Mouse (Mus musculus): Measurements from ENCODE around the gene Hoxa9. TPM values are rescaled to one million over a fixed set of nuclear protein-coding genes. Genes with fewer than 3 reads are reported as not detected.

The Hoxa9 gene
- polyA plus RNA-seq, 1 experiment = 0.52 TPM

GRCm38 (mm10) chr6:52202362-52203120, 28.3 kb downstream of the Hoxa9 start:
- H3K36me3 ChIP-seq (ENCODE audit: control insufficient read depth, insufficient read depth, low read length) = no peaks in the 10 kb centered on the region
- no peak for TF ChIP-seq POLR2A (IDR thresholded peaks at IDR 0.05; ENCODE audit: control insufficient read depth, low read depth, low read length)
- TF ChIP-seq CTCF (IDR thresholded peaks at IDR 0.05; ENCODE audit: control insufficient read depth, insufficient read depth, insufficient replicate concordance, low read depth, low read length) = no peak
- no peak overlapping the region for H3K27ac ChIP-seq (ENCODE audit: control insufficient read depth, insufficient read depth, low read depth, low read length)
- no peak overlapping the region for H3K4me3 ChIP-seq (ENCODE audit: control insufficient read depth, low read depth, low read length)
- peaks cover 19% of the 10 kb centered on the region for H3K27me3 ChIP-seq (ENCODE audit: control insufficient read depth, insufficient read depth, low read length)
- H3K4me1 ChIP-seq (ENCODE audit: control insufficient read depth, insufficient read depth, low read length) = peaks cover 24% of the 10 kb centered on the region

- TF ChIP-seq CTCF (IDR thresholded peaks at IDR 0.05; ENCODE audit: control insufficient read depth, insufficient read depth, insufficient replicate concordance, low read depth, low read length) = no peak
- TF ChIP-seq POLR2A (IDR thresholded peaks at IDR 0.05; ENCODE audit: control insufficient read depth, low read depth, low read length) = no peak
- no peaks in the 10 kb centered on the region for H3K36me3 ChIP-seq (ENCODE audit: control insufficient read depth, insufficient read depth, low read length)
- H3K4me1 ChIP-seq (ENCODE audit: control insufficient read depth, insufficient read depth, low read length) = peaks cover 24% of the 10 kb centered on the region
- no peak overlapping the region for H3K27ac ChIP-seq (ENCODE audit: control insufficient read depth, insufficient read depth, low read depth, low read length)
- H3K27me3 ChIP-seq (ENCODE audit: control insufficient read depth, insufficient read depth, low read length) = peaks cover 16% of the 10 kb centered on the region
- H3K4me3 ChIP-seq (ENCODE audit: control insufficient read depth, low read depth, low read length) = no peak overlapping the region
Observed at GRCm38 (mm10) chr6:52201269-52201668, 29.6 kb downstream of the Hoxa9 start.

GRCm38 (mm10) chr6:52200751-52201250, 30.1 kb downstream of the Hoxa9 start:
- Histone ChIP-seq H3K27ac (ENCODE audit: control insufficient read depth, insufficient read depth, low read depth, low read length) (no peak overlapping the region), H3K27me3 (ENCODE audit: control insufficient read depth, insufficient read depth, low read length) (peaks cover 16% of the 10 kb centered on the region), H3K4me1 (ENCODE audit: control insufficient read depth, insufficient read depth, low read length) (peaks cover 22% of the 10 kb centered on the region), H3K36me3 (ENCODE audit: control insufficient read depth, insufficient read depth, low read length) (no peaks in the 10 kb centered on the region), H3K4me3 (ENCODE audit: control insufficient read depth, low read depth, low read length) (no peak overlapping the region)
- no peak for TF ChIP-seq CTCF (IDR thresholded peaks at IDR 0.05; ENCODE audit: control insufficient read depth, insufficient read depth, insufficient replicate concordance, low read depth, low read length)
- TF ChIP-seq POLR2A (IDR thresholded peaks at IDR 0.05; ENCODE audit: control insufficient read depth, low read depth, low read length) = no peak

GRCm38 (mm10) chr6:52200073-52200750, 30.7 kb downstream of the Hoxa9 start:
- Histone ChIP-seq H3K27me3 (ENCODE audit: control insufficient read depth, insufficient read depth, low read length) (peaks cover 16% of the 10 kb centered on the region), H3K27ac (ENCODE audit: control insufficient read depth, insufficient read depth, low read depth, low read length) (no peak overlapping the region), H3K36me3 (ENCODE audit: control insufficient read depth, insufficient read depth, low read length) (no peaks in the 10 kb centered on the region), H3K4me1 (ENCODE audit: control insufficient read depth, insufficient read depth, low read length) (peaks cover 19% of the 10 kb centered on the region), H3K4me3 (ENCODE audit: control insufficient read depth, low read depth, low read length) (no peak overlapping the region)
- TF ChIP-seq CTCF (IDR thresholded peaks at IDR 0.05; ENCODE audit: control insufficient read depth, insufficient read depth, insufficient replicate concordance, low read depth, low read length) = no peak
- TF ChIP-seq POLR2A (IDR thresholded peaks at IDR 0.05; ENCODE audit: control insufficient read depth, low read depth, low read length) = no peak

- TF ChIP-seq POLR2A (IDR thresholded peaks at IDR 0.05; ENCODE audit: control insufficient read depth, low read depth, low read length) (no peak), CTCF (IDR thresholded peaks at IDR 0.05; ENCODE audit: control insufficient read depth, insufficient read depth, insufficient replicate concordance, low read depth, low read length) (no peak)
- Histone ChIP-seq H3K4me1 (ENCODE audit: control insufficient read depth, insufficient read depth, low read length) (peaks cover 2% of the 10 kb centered on the region), H3K36me3 (ENCODE audit: control insufficient read depth, insufficient read depth, low read length) (no peaks in the 10 kb centered on the region), H3K27me3 (ENCODE audit: control insufficient read depth, insufficient read depth, low read length) (peaks cover 5% of the 10 kb centered on the region), H3K27ac (ENCODE audit: control insufficient read depth, insufficient read depth, low read depth, low read length) (no peak overlapping the region), H3K4me3 (ENCODE audit: control insufficient read depth, low read depth, low read length) (no peak overlapping the region)
Observed at GRCm38 (mm10) chr6:52197271-52197670, 33.6 kb downstream of the Hoxa9 start.

- Histone ChIP-seq H3K27ac (ENCODE audit: control insufficient read depth, insufficient read depth, low read depth, low read length) (no peak overlapping the region), H3K36me3 (ENCODE audit: control insufficient read depth, insufficient read depth, low read length) (no peaks in the 10 kb centered on the region), H3K4me3 (ENCODE audit: control insufficient read depth, low read depth, low read length) (no peak overlapping the region), H3K27me3 (ENCODE audit: control insufficient read depth, insufficient read depth, low read length) (peaks cover 5% of the 10 kb centered on the region), H3K4me1 (ENCODE audit: control insufficient read depth, insufficient read depth, low read length) (peaks cover 7% of the 10 kb centered on the region)
- TF ChIP-seq POLR2A (IDR thresholded peaks at IDR 0.05; ENCODE audit: control insufficient read depth, low read depth, low read length) = no peak
- TF ChIP-seq CTCF (IDR thresholded peaks at IDR 0.05; ENCODE audit: control insufficient read depth, insufficient read depth, insufficient replicate concordance, low read depth, low read length) = no peak
Observed at GRCm38 (mm10) chr6:52196811-52197210, 34.1 kb downstream of the Hoxa9 start.

- H3K27ac ChIP-seq (ENCODE audit: control insufficient read depth, insufficient read depth, low read depth, low read length) = no peak overlapping the region
- H3K36me3 ChIP-seq (ENCODE audit: control insufficient read depth, insufficient read depth, low read length) = no peaks in the 10 kb centered on the region
- no peak overlapping the region for H3K4me3 ChIP-seq (ENCODE audit: control insufficient read depth, low read depth, low read length)
- no peaks in the 10 kb centered on the region for H3K27me3 ChIP-seq (ENCODE audit: control insufficient read depth, insufficient read depth, low read length)
- H3K4me1 ChIP-seq (ENCODE audit: control insufficient read depth, insufficient read depth, low read length) = peaks cover 10% of the 10 kb centered on the region
- TF ChIP-seq POLR2A (IDR thresholded peaks at IDR 0.05; ENCODE audit: control insufficient read depth, low read depth, low read length) (no peak), CTCF (IDR thresholded peaks at IDR 0.05; ENCODE audit: control insufficient read depth, insufficient read depth, insufficient replicate concordance, low read depth, low read length) (no peak)
Observed at GRCm38 (mm10) chr6:52194690-52195089, 36.2 kb downstream of the Hoxa9 start.

Measured in testis, adult 2 months (tissue).